Mouse (Mus musculus): ENCODE measurements around the gene Tlx2. TPM values are rescaled to one million over a fixed set of nuclear protein-coding genes. Genes with fewer than 3 reads are reported as not detected.

Gene Tlx2
- polyA plus RNA-seq, 1 experiment from 2014 or later = not detected

- no peak for DNase-seq (ENCODE audit: low spot score)
- no peak overlapping the region for H3K4me3 ChIP-seq
- 2% methylated on average over 6 of the region's 6 CpGs for WGBS
- no peaks in the 10 kb centered on the region for H3K9me3 ChIP-seq (replicated peaks)
- H3K36me3 ChIP-seq = peaks cover 34% of the 10 kb centered on the region
- H3K27ac ChIP-seq = no peak overlapping the region
- peaks cover 77% of the 10 kb centered on the region for H3K27me3 ChIP-seq (ENCODE audit: low read depth, poor library complexity, severe bottlenecking)
- H3K4me1 ChIP-seq = peaks cover 67% of the 10 kb centered on the region
These were observed 14.4 kb upstream of the Tlx2 start for GRCm38 (mm10) chr6:83084477-83084876.

- H3K9me3 ChIP-seq (replicated peaks) = no peaks in the 10 kb centered on the region
- H3K27me3 ChIP-seq (ENCODE audit: low read depth, poor library complexity, severe bottlenecking) = peaks cover 69% of the 10 kb centered on the region
- H3K27ac ChIP-seq = no peak overlapping the region
- peaks cover 34% of the 10 kb centered on the region for H3K36me3 ChIP-seq
- no peak overlapping the region for H3K4me3 ChIP-seq
- WGBS = 22% methylated on average over 5 of the region's 5 CpGs
- DNase-seq (ENCODE audit: low spot score) = no peak
- H3K4me1 ChIP-seq = peaks cover 75% of the 10 kb centered on the region
These were observed 13.4 kb upstream of the Tlx2 start for GRCm38 (mm10) chr6:83083497-83083896.

- Histone ChIP-seq H3K4me1 (peaks cover 52% of the 10 kb centered on the region), H3K27ac (no peak overlapping the region), H3K27me3 (ENCODE audit: low read depth, poor library complexity, severe bottlenecking) (peaks cover 55% of the 10 kb centered on the region), H3K4me3 (no peak overlapping the region), H3K36me3 (peaks cover 34% of the 10 kb centered on the region), H3K9me3 (replicated peaks) (no peaks in the 10 kb centered on the region)
- WGBS = 94% methylated on average over 5 of the region's 5 CpGs
- no peak for DNase-seq (ENCODE audit: low spot score)
These were observed 10.1 kb upstream of the Tlx2 start for GRCm38 (mm10) chr6:83080210-83080609.

- H3K36me3 ChIP-seq = peaks cover 34% of the 10 kb centered on the region
- under 1% methylated on average over 46 of the region's 46 CpGs for WGBS
- peak; percentile 100 for DNase-seq (ENCODE audit: low spot score)
- peak overlapping the region; percentile 96 for H3K27ac ChIP-seq
- H3K4me1 ChIP-seq = peaks cover 34% of the 10 kb centered on the region
- H3K9me3 ChIP-seq (replicated peaks) = no peaks in the 10 kb centered on the region
- peak overlapping the region; percentile 85 for H3K4me3 ChIP-seq
- peaks cover 55% of the 10 kb centered on the region for H3K27me3 ChIP-seq (ENCODE audit: low read depth, poor library complexity, severe bottlenecking)
These were observed 8.3 kb upstream of the Tlx2 start for GRCm38 (mm10) chr6:83078324-83078858.

DNA sequence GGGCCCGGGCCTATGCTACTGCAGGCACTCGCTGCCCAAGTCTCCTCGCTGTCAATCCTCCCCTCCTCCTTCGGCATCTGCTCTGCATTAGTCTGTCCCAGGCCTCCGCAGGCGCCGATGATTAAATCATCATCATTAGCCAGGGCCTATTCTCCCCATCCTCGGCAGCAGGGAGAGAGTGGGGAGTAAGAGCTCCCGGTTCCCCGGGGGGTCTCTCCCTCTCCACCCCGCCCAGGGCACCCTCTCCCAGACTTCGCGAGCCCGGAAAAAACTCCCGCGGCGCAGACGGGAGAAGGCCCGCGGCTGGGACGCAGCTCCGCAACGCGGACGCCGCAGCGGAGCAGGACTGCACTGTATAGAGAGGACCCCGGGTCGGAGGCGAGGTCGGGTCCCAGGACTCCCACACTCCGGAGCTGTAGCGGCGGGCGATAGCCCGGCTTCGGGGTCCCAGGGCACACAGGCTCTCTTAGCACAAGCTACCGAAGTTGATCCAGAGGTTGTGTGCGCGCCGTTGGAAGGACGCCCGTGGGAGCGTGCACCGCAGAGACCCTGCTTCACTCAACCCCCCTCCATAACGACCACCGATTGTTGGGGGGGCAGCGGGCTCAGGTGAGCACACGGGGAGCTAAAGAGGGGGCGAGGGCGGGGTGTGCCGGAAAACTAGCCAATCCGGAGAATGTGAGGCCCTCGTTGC lies 7.7 kb upstream of the Tlx2 start, which contains the start of gene Pcgf1:
TSS of gene Pcgf1 (plus strand) at position 240 of the 694 bp plus-strand sequence.
- WGBS = under 1% methylated on average over 54 of the region's 54 CpGs
- H3K27me3 ChIP-seq (ENCODE audit: low read depth, poor library complexity, severe bottlenecking) = peaks cover 55% of the 10 kb centered on the region
- DNase-seq (ENCODE audit: low spot score) = peak; percentile 74
- H3K27ac ChIP-seq = peak within 1 kb of the TSS; percentile 96
- H3K4me3 ChIP-seq = peak within 1 kb of the TSS; percentile 85
- H3K36me3 ChIP-seq = peaks cover 33% of the 10 kb centered on the region
- peaks cover 29% of the 10 kb centered on the region for H3K4me1 ChIP-seq
- H3K9me3 ChIP-seq (replicated peaks) = no peaks in the 10 kb centered on the region

GRCm38 (mm10) chr6:83074979-83075378 lies 4.9 kb upstream of the Tlx2 start:
- 30% methylated on average over 2 of the region's 2 CpGs for WGBS
- H3K27me3 ChIP-seq (ENCODE audit: low read depth, poor library complexity, severe bottlenecking) = peaks cover 71% of the 10 kb centered on the region
- peaks cover 6% of the 10 kb centered on the region for H3K36me3 ChIP-seq
- no peaks in the 10 kb centered on the region for H3K9me3 ChIP-seq (replicated peaks)
- no peak overlapping the region for H3K27ac ChIP-seq
- no peak for DNase-seq (ENCODE audit: low spot score)
- peaks cover 42% of the 10 kb centered on the region for H3K4me1 ChIP-seq
- H3K4me3 ChIP-seq = no peak overlapping the region

DNA sequence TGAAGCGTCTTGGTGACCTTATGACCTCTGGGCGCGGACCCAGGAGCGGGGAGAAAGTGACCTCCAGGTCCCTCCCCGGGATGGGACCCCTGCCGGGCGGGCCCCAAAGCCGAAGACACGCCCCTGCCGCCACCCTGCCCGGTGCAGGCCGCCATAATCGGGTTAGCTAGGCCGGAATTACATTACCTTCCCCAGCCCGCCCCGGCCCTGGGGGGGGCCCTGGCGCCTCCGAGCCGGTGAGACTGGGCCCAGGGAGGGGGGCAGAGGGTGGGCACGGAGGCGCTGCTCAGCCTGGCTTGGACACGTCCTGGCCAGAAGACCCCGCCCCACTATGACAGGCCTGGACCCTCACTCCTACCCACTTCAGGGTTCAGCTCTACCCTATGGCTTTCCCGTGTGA lies 1.1 kb upstream of the Tlx2 start:
- Histone ChIP-seq H3K27ac (0 out of 2 replicates have a peak overlapping the region, but pooled peaks have one; percentile 27), H3K4me1 (peaks cover 35% of the 10 kb centered on the region), H3K4me3 (peak overlapping the region; percentile 44), H3K9me3 (replicated peaks) (no peaks in the 10 kb centered on the region), H3K36me3 (no peaks in the 10 kb centered on the region), H3K27me3 (ENCODE audit: low read depth, poor library complexity, severe bottlenecking) (peaks cover 100% of the 10 kb centered on the region)
- DNase-seq (ENCODE audit: low spot score) = no peak
- 1% methylated on average over 24 of the region's 24 CpGs for WGBS

DNA sequence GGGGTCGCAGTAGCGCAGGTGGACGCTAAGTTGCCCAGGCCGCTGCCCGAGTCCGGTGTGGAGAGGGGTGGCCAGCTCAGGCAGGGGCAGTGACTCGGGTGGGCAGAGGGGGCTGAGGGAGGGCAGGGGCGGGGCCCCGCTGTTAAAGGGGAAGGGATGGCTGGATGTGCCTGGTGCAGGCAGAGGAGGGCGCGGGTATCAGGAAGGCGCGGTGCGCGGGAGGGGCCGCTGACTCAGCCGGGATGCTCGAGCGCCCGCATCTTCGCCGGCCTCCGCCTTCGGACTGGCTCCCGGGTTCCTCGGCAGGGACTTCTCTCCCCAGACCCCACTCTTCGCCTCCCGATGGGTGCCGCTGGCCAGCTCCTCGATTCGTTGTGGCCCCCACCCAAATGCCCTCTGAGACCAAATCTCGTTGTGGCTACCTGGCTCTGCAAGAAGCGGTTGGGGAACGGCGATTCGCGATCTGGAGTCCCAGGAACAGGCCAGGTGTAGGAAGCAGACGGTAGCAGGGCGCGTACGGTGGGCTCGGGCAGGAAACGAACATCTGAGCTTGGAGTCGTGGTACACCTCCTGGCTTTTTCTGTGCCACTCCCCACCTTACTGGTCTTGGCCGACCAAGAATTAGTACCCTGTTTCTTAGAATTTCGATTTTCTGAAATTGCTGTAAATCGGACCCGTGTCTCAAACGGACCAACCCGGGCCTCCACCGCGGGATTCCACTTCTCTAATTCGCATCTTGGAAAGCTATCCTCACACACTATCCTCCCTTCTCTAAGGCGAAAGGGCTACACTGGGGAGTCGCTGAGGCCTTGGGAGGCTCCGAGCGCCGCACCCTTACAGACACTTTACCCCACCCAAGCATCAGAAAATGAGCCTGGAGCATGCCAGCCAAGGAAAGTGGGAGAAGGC lies 472 bp upstream of the Tlx2 start:
- H3K27ac ChIP-seq = 0 out of 2 replicates have a peak overlapping the region, but pooled peaks have one; percentile 27
- no peaks in the 10 kb centered on the region for H3K36me3 ChIP-seq
- WGBS = under 1% methylated on average over 51 of the region's 58 CpGs
- DNase-seq (ENCODE audit: low spot score) = peak; percentile 79
- peaks cover 35% of the 10 kb centered on the region for H3K4me1 ChIP-seq
- peak overlapping the region; percentile 44 for H3K4me3 ChIP-seq
- H3K27me3 ChIP-seq (ENCODE audit: low read depth, poor library complexity, severe bottlenecking) = peaks cover 100% of the 10 kb centered on the region
- no peaks in the 10 kb centered on the region for H3K9me3 ChIP-seq (replicated peaks)

- Histone ChIP-seq H3K27ac (0 out of 2 replicates have a peak overlapping the region, but pooled peaks have one; percentile 11), H3K9me3 (replicated peaks) (no peaks in the 10 kb centered on the region), H3K4me1 (peaks cover 35% of the 10 kb centered on the region), H3K27me3 (ENCODE audit: low read depth, poor library complexity, severe bottlenecking) (peaks cover 100% of the 10 kb centered on the region), H3K36me3 (no peaks in the 10 kb centered on the region), H3K4me3 (peak overlapping the region; percentile 44)
- peak; percentile 68 for DNase-seq (ENCODE audit: low spot score)
- 1% methylated on average over 69 of the region's 69 CpGs for WGBS
These were observed 426 bp downstream of the Tlx2 start for GRCm38 (mm10) chr6:83069488-83070246.

DNA sequence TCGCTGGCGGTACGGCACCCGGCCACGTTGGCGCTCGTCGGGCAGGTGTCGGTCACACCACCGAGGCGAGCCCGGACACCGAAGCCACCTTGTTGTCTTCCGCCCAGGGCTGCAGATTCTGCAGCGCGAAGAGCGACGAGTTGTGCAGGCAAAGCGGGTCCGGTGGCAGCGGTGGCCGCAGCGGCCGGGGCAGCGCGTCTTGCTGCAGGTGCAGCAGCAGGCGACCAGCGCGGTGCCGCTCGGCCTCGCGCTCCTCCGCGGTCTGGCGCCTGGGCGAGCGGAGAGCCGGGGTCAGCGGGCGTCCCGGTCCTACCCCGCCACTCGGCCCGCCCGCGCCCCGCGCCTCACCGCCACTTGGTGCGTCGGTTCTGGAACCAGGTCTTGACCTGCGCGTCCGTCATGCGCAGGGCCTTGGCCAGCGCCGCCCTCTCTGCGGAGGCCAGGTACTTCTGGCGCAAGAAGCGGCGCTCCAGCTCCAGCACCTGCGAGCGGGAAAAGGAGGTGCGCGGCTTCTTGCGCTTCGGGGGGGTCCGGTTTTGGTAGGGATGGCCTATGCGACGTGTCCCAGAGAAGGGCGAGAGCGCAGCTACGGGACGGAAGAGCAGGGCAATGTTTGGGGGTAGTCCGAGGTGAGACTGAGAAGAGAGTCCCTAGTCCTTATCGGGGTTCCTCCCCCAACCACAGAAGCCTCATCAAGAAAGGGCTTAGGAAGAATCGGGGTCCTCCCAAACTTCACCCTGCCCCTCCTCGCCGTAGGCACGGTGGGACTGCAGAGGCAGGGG lies 1.2 kb downstream of the Tlx2 start:
- peaks cover 100% of the 10 kb centered on the region for H3K27me3 ChIP-seq (ENCODE audit: low read depth, poor library complexity, severe bottlenecking)
- H3K27ac ChIP-seq = no peak overlapping the region
- peaks cover 35% of the 10 kb centered on the region for H3K4me1 ChIP-seq
- peak overlapping the region; percentile 44 for H3K4me3 ChIP-seq
- no peaks in the 10 kb centered on the region for H3K36me3 ChIP-seq
- WGBS = 1% methylated on average over 81 of the region's 81 CpGs
- no peaks in the 10 kb centered on the region for H3K9me3 ChIP-seq (replicated peaks)
- peak; percentile 69 for DNase-seq (ENCODE audit: low spot score)

GRCm38 (mm10) chr6:83068221-83068620 lies 1.9 kb downstream of the Tlx2 start:
- DNase-seq (ENCODE audit: low spot score) = no peak
- WGBS = 4% methylated on average over 8 of the region's 8 CpGs

More at GRCm38 (mm10) chr6:83068221-83068620, 1.9 kb downstream of the Tlx2 start:
- no peak overlapping the region for H3K27ac ChIP-seq
- no peaks in the 10 kb centered on the region for H3K36me3 ChIP-seq
- peak overlapping the region; percentile 44; the same call in 1 of the 2 replicates for H3K4me3 ChIP-seq
- no peaks in the 10 kb centered on the region for H3K9me3 ChIP-seq (replicated peaks)
- H3K4me1 ChIP-seq = peaks cover 35% of the 10 kb centered on the region
- H3K27me3 ChIP-seq (ENCODE audit: low read depth, poor library complexity, severe bottlenecking) = peaks cover 100% of the 10 kb centered on the region
